Mouse (Mus musculus): ENCODE measurements around the gene Ipo13. TPM values are rescaled to one million over a fixed set of nuclear protein-coding genes. Genes with fewer than 3 reads are reported as not detected.

The Ipo13 gene
- polyA plus RNA-seq, 1 experiment, result 7.4 TPM

GRCm38 (mm10) chr4:117916386-117916785 is 1.6 kb upstream of the Ipo13 start:
- TF ChIP-seq FLI1 (IDR thresholded peaks at IDR 0.05; ENCODE audit: low read length) (no peak), GATA1 (IDR thresholded peaks at IDR 0.05; ENCODE audit: borderline replicate concordance, low read length) (no peak)
- H3K9me3 ChIP-seq, result no peaks in the 10 kb centered on the region
- H3K36me3 ChIP-seq (replicated peaks; ENCODE audit: low read length), result peaks cover 17% of the 10 kb centered on the region
- peak overlapping the region; percentile 70 for H3K4me3 ChIP-seq (replicated peaks)
- H3K27me3 ChIP-seq (replicated peaks), result no peaks in the 10 kb centered on the region
- H3K4me1 ChIP-seq, result peaks cover 78% of the 10 kb centered on the region

GRCm38 (mm10) chr4:117915489-117916105 is 798 bp upstream of the Ipo13 start:
- TF ChIP-seq FLI1 (IDR thresholded peaks at IDR 0.05; ENCODE audit: low read length) (no peak), GATA1 (IDR thresholded peaks at IDR 0.05; ENCODE audit: borderline replicate concordance, low read length) (no peak)
- H3K4me1 ChIP-seq, result peaks cover 75% of the 10 kb centered on the region
- no peaks in the 10 kb centered on the region for H3K9me3 ChIP-seq

DNA sequence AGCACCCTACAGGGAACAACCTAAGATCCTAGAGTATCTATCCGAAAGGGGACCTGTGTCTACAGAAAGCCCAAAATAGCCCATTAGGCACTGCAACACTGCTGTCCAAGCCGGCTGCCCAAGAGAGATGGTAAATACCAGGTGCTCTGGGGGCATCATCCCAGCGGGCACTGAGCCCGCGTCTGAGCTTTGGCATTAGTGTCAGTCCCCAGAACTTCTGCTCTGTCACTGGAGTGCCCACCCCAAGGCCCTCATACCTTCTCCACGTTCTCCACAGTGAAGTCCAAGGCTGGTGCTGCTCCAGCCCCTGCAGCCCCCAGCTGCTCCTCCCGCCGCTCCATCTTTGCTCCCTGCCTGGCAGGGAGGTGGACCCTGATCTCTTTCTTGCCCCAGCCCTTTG is 768 bp downstream of the Ipo13 start:
- TF ChIP-seq GATA1 (IDR thresholded peaks at IDR 0.05; ENCODE audit: borderline replicate concordance, low read length) (no peak), FLI1 (IDR thresholded peaks at IDR 0.05; ENCODE audit: low read length) (no peak)
- H3K27me3 ChIP-seq (replicated peaks), result no peaks in the 10 kb centered on the region
- peaks cover 81% of the 10 kb centered on the region for H3K4me1 ChIP-seq
- H3K36me3 ChIP-seq (replicated peaks; ENCODE audit: low read length), result peaks cover 35% of the 10 kb centered on the region
- H3K4me3 ChIP-seq (replicated peaks), result peak overlapping the region; percentile 98
- no peaks in the 10 kb centered on the region for H3K9me3 ChIP-seq

More at GRCm38 (mm10) chr4:117915489-117916105, 798 bp upstream of the Ipo13 start:
- Histone ChIP-seq H3K36me3 (replicated peaks; ENCODE audit: low read length) (peaks cover 24% of the 10 kb centered on the region), H3K27me3 (replicated peaks) (no peaks in the 10 kb centered on the region), H3K4me3 (replicated peaks) (peak overlapping the region; percentile 98)

GRCm38 (mm10) chr4:117913421-117913820 is 1.4 kb downstream of the Ipo13 start:
- Histone ChIP-seq H3K4me3 (replicated peaks) (no peak overlapping the region), H3K36me3 (replicated peaks; ENCODE audit: low read length) (peaks cover 40% of the 10 kb centered on the region), H3K4me1 (peaks cover 80% of the 10 kb centered on the region), H3K9me3 (no peaks in the 10 kb centered on the region), H3K27me3 (replicated peaks) (no peaks in the 10 kb centered on the region)
- no peak for TF ChIP-seq FLI1 (IDR thresholded peaks at IDR 0.05; ENCODE audit: low read length)

GRCm38 (mm10) chr4:117912685-117913273 is 2.0 kb downstream of the Ipo13 start:
- Histone ChIP-seq H3K4me3 (replicated peaks) (peak overlapping the region; percentile 56), H3K4me1 (peaks cover 79% of the 10 kb centered on the region), H3K36me3 (replicated peaks; ENCODE audit: low read length) (peaks cover 47% of the 10 kb centered on the region), H3K27me3 (replicated peaks) (no peaks in the 10 kb centered on the region), H3K9me3 (no peaks in the 10 kb centered on the region)
- TF ChIP-seq GATA1 (IDR thresholded peaks at IDR 0.05; ENCODE audit: borderline replicate concordance, low read length) (no peak), FLI1 (IDR thresholded peaks at IDR 0.05; ENCODE audit: low read length) (no peak)

- Histone ChIP-seq H3K36me3 (replicated peaks; ENCODE audit: low read length) (peaks cover 52% of the 10 kb centered on the region), H3K4me1 (peaks cover 76% of the 10 kb centered on the region), H3K4me3 (replicated peaks) (no peak overlapping the region), H3K9me3 (no peaks in the 10 kb centered on the region), H3K27me3 (replicated peaks) (no peaks in the 10 kb centered on the region)
- TF ChIP-seq FLI1 (IDR thresholded peaks at IDR 0.05; ENCODE audit: low read length), result no peak
- TF ChIP-seq GATA1 (IDR thresholded peaks at IDR 0.05; ENCODE audit: borderline replicate concordance, low read length), result no peak
Observed at GRCm38 (mm10) chr4:117912131-117912561, 2.7 kb downstream of the Ipo13 start.

DNA sequence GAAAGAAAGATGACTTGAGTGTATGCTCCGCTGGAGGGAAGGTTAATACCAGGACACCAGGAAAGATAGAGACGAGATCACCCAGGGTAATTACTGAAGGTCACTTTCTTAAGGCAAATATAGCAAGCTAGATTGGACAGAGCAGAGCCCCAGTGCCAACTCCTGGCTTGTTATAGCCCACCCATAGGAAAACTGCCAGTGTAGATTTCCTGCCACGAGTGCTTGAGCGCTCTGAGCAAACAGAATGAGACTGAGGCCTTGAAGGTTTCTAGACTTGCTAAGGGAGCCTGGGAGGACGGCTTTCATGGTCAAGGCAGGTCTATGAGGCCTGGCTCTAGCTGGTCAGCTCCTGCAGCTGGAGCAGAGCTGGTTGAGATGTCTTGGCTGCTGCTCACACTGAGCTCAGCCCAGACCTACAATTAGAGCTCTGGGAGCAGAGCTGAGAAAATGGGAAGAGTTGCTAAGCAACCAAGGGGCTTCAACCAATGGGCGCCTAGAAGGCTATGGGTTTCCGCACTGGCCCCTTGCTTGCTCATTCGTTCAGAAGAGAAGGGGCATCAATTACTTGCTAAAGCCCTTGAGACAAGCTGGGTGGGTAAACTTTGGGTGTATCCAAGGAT is 5.9 kb downstream of the Ipo13 start:
- H3K9me3 ChIP-seq, result no peaks in the 10 kb centered on the region
- no peak overlapping the region for H3K4me3 ChIP-seq (replicated peaks)
- no peaks in the 10 kb centered on the region for H3K27me3 ChIP-seq (replicated peaks)
- H3K4me1 ChIP-seq, result peaks cover 55% of the 10 kb centered on the region
- peaks cover 81% of the 10 kb centered on the region for H3K36me3 ChIP-seq (replicated peaks; ENCODE audit: low read length)
- TF ChIP-seq FLI1 (IDR thresholded peaks at IDR 0.05; ENCODE audit: low read length) (no peak), GATA1 (IDR thresholded peaks at IDR 0.05; ENCODE audit: borderline replicate concordance, low read length) (no peak)

DNA sequence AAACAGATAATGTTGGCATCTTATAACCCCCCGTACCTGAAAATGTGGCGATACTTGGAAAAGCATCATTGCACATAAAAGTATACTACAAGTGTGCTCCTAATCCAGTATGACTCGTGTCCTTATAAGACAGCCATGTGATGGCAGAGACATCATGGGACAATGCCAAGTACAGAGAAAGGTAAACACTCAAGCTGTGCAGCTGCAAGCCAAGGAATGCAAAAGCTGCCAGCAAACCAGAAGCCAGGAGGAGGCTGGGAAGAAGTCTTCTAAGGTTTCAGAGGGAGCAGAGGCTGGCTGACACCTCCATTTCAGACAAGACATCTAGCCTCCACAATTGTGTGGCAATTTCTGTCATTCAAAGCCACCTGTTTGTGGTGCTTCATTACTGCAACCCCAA is 8.6 kb downstream of the Ipo13 start:
- Histone ChIP-seq H3K9me3 (no peaks in the 10 kb centered on the region), H3K4me1 (peaks cover 27% of the 10 kb centered on the region), H3K27me3 (replicated peaks) (no peaks in the 10 kb centered on the region), H3K36me3 (replicated peaks; ENCODE audit: low read length) (peaks cover 89% of the 10 kb centered on the region), H3K4me3 (replicated peaks) (no peak overlapping the region)
- TF ChIP-seq FLI1 (IDR thresholded peaks at IDR 0.05; ENCODE audit: low read length) (no peak), GATA1 (IDR thresholded peaks at IDR 0.05; ENCODE audit: borderline replicate concordance, low read length) (no peak)

DNA sequence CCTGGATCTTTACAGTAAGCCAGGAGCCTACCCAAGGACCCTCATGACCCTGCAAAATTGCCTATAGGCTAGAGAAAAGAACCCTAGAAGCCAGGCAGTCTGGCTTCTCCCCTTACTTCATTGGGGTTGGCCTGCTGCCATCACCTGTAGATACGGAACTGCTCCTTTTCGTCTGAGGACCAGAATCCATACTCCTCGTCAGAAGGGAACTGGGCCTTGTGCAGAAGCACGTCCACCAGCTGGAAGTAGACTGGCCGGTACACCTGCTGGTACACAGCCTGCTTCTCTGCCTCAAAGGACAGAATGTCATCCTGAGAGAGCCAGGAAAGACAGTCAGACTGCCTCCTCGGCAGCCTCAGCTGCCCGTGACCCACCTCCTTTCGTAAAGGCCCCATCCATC is 10.0 kb downstream of the Ipo13 start:
- TF ChIP-seq FLI1 (IDR thresholded peaks at IDR 0.05; ENCODE audit: low read length), result no peak
- no peak for TF ChIP-seq GATA1 (IDR thresholded peaks at IDR 0.05; ENCODE audit: borderline replicate concordance, low read length)
- H3K36me3 ChIP-seq (replicated peaks; ENCODE audit: low read length), result peaks cover 94% of the 10 kb centered on the region
- H3K9me3 ChIP-seq, result no peaks in the 10 kb centered on the region
- H3K4me1 ChIP-seq, result peaks cover 20% of the 10 kb centered on the region
- no peaks in the 10 kb centered on the region for H3K27me3 ChIP-seq (replicated peaks)
- no peak overlapping the region for H3K4me3 ChIP-seq (replicated peaks)

- Histone ChIP-seq H3K4me1 (peaks cover 14% of the 10 kb centered on the region), H3K9me3 (no peaks in the 10 kb centered on the region), H3K36me3 (replicated peaks; ENCODE audit: low read length) (peaks cover 95% of the 10 kb centered on the region), H3K27me3 (replicated peaks) (no peaks in the 10 kb centered on the region), H3K4me3 (replicated peaks) (no peak overlapping the region)
- TF ChIP-seq GATA1 (IDR thresholded peaks at IDR 0.05; ENCODE audit: borderline replicate concordance, low read length) (no peak), FLI1 (IDR thresholded peaks at IDR 0.05; ENCODE audit: low read length) (no peak)
Observed at GRCm38 (mm10) chr4:117904094-117904493, 10.7 kb downstream of the Ipo13 start.
